Mouse (Mus musculus) kidney, adult 2 months (tissue): ENCODE data around the gene Pnp. TPM values are rescaled to one million over a fixed set of nuclear protein-coding genes. Genes with fewer than 3 reads are reported as not detected.
A peak's percentile ranks its signal among the peaks of the same experiment; 100 is the strongest.
"Not testable (repeated sequence)": the region's sequence is repeated elsewhere in the genome, so short reads cannot be mapped to it uniquely, and the experiment has no call there.

Experiments
- DNase-seq: peaks from one replicate; pipeline ENCODE4 v3.0.0; 2021
- H3K27ac ChIP-seq: fragments of 200-500 bp; 2 replicates; pipeline ENCODE4 v1.5.1; 2012; ENCODE audit warnings: low read depth, low read length, control low read depth, inconsistent platforms; ENCODE audit not compliant: insufficient read depth
- H3K27me3 ChIP-seq: fragments of 200-500 bp; replicated peaks from 2 replicates; pipeline ENCODE4 v1.6.1; 2012; ENCODE audit warnings: mild to moderate bottlenecking, moderate library complexity, low read length, inconsistent platforms; ENCODE audit not compliant: control insufficient read depth, insufficient read depth
- H3K36me3 ChIP-seq: fragments of 200-500 bp; 2 replicates; pipeline ENCODE4 v1.6.1; 2012; ENCODE audit warnings: mild to moderate bottlenecking, moderate library complexity, low read length, inconsistent platforms; ENCODE audit not compliant: control insufficient read depth, insufficient read depth
- H3K4me1 ChIP-seq: fragments of 200-500 bp; 2 replicates; pipeline ENCODE4 v1.6.1; 2011; ENCODE audit warnings: low read length; ENCODE audit not compliant: control insufficient read depth, insufficient read depth
- H3K4me3 ChIP-seq: fragments of 200-500 bp; 2 replicates; pipeline ENCODE4 v1.5.1; 2011; ENCODE audit warnings: mild to moderate bottlenecking, low read depth, low read length, control low read depth; ENCODE audit not compliant: insufficient read depth
- CTCF ChIP-seq: fragments of 200-500 bp; conservative IDR thresholded peaks from 2 replicates; pipeline ENCODE4 v1.5.1; 2011; ENCODE audit warnings: low read depth, mild to moderate bottlenecking, control low read depth, low read length, moderate library complexity, mixed read lengths; ENCODE audit not compliant: insufficient read depth, insufficient read length
- POLR2A ChIP-seq: fragments of 200-500 bp; IDR thresholded peaks from one replicate; pipeline ENCODE4 v1.6.1; 2011; ENCODE audit warnings: low read depth, low read length, control low read depth
- WGBS: fragments of 180-500 bp; shearing (Covaris S2); methylation state at CpG from one replicate; pipeline ENCODE4 v1.1.7; 2018; 5-methylcytosine and 5-hydroxymethylcytosine counted together
- polyA plus RNA-seq: library from polyadenylated mRNA; depleted of rRNA; stranded (reverse); fragments of >200 nt; gene quantifications from 2 replicates; pipeline ENCODE4 v1.2.3, GENCODE M21; 2012

Gene Pnp
- polyA plus RNA-seq, 1 experiment, result 91.3 TPM

- H3K27ac ChIP-seq, result no peak overlapping the region
Observed at GRCm38 (mm10) chr14:50955487-50955886, 24.6 kb downstream of the Pnp start.

GRCm38 (mm10) chr14:50955942-50956508 lies 25.1 kb downstream of the Pnp start, which contains the start of gene Pnp2:
Gene Pnp2, plus strand, starts transcription at chr14:50955992.
- not testable (repeated sequence) for H3K27ac ChIP-seq, H3K4me1 ChIP-seq, H3K4me3 ChIP-seq, H3K27me3 ChIP-seq, H3K36me3 ChIP-seq
- WGBS, result 23% methylated on average over 19 of the region's 19 CpGs
- peak; percentile 68 for DNase-seq

More at GRCm38 (mm10) chr14:50955487-50955886, 24.6 kb downstream of the Pnp start:
- no peak overlapping the region for H3K4me3 ChIP-seq
- H3K4me1 ChIP-seq, result peaks cover 2% of the 10 kb centered on the region; the same call in 1 of the 2 replicates
- DNase-seq, result no peak
- H3K27me3 ChIP-seq, result no peaks in the 10 kb centered on the region
- no peaks in the 10 kb centered on the region; the same call in 1 of the 2 replicates for H3K36me3 ChIP-seq
- WGBS, result 91% methylated on average over 10 of the region's 10 CpGs
- no peak for TF ChIP-seq POLR2A
- TF ChIP-seq CTCF, result no peak

GRCm38 (mm10) chr14:50956724-50957123 lies 25.8 kb downstream of the Pnp start:
- not testable (repeated sequence) for H3K27ac ChIP-seq, H3K36me3 ChIP-seq, H3K4me1 ChIP-seq, DNase-seq, H3K4me3 ChIP-seq, H3K27me3 ChIP-seq
- 81% methylated on average over 6 of the region's 6 CpGs for WGBS

GRCm38 (mm10) chr14:50957146-50957545 lies 26.3 kb downstream of the Pnp start:
- not testable (repeated sequence) for H3K27ac ChIP-seq, H3K27me3 ChIP-seq, H3K36me3 ChIP-seq, H3K4me1 ChIP-seq, H3K4me3 ChIP-seq
- peak; percentile 67 for DNase-seq
- WGBS, result 51% methylated on average over 3 of the region's 3 CpGs

GRCm38 (mm10) chr14:50958289-50958995 lies 27.6 kb downstream of the Pnp start:
- H3K4me1 ChIP-seq, H3K4me3 ChIP-seq, H3K36me3 ChIP-seq, H3K27ac ChIP-seq, H3K27me3 ChIP-seq, DNase-seq: not testable (repeated sequence)
- 95% methylated on average over 5 of the region's 5 CpGs for WGBS

GRCm38 (mm10) chr14:50968216-50968980 lies 37.5 kb downstream of the Pnp start:
- 59% methylated on average over 5 of the region's 5 CpGs for WGBS
- H3K4me3 ChIP-seq, result no peak overlapping the region
- no peak for TF ChIP-seq POLR2A
- no peaks in the 10 kb centered on the region for H3K36me3 ChIP-seq
- no peaks in the 10 kb centered on the region for H3K27me3 ChIP-seq
- H3K4me1 ChIP-seq, result 0 out of 2 replicates have a peak, but pooled peaks cover 2% of the 10 kb centered on the region
- H3K27ac ChIP-seq, result no peak overlapping the region
- no peak for DNase-seq

- H3K4me3 ChIP-seq, result no peak overlapping the region
- H3K27ac ChIP-seq, result no peak overlapping the region
- no peak for DNase-seq
- 0 out of 2 replicates have a peak, but pooled peaks cover 2% of the 10 kb centered on the region for H3K4me1 ChIP-seq
- 11% methylated on average over 1 of the region's 1 CpGs for WGBS
- H3K27me3 ChIP-seq, result no peaks in the 10 kb centered on the region
- H3K36me3 ChIP-seq, result no peaks in the 10 kb centered on the region
- no peak for TF ChIP-seq POLR2A
- no peak for TF ChIP-seq CTCF
Observed at GRCm38 (mm10) chr14:50969041-50969440, 38.2 kb downstream of the Pnp start.
